Mouse (Mus musculus) forebrain, embryonic 14.5 days (tissue): Measurements from ENCODE around the gene Olfr1394. TPM values are rescaled to one million over a fixed set of nuclear protein-coding genes. Genes with fewer than 3 reads are reported as not detected.
"Not testable (repeated sequence)": the region's sequence is repeated elsewhere in the genome, so short reads cannot be mapped to it uniquely, and the experiment has no call there.

Source experiments
- ATAC-seq: fragments of 200-750 bp; cut with Nextera tagmentation; 2 replicates; pipeline ENCODE4 v1.8.0; 2017; ENCODE audit warnings: mild to moderate bottlenecking, moderate library complexity
- DNase-seq: peaks from one replicate; pipeline ENCODE4 v3.0.0-alpha.2; 2015; ENCODE audit warnings: low spot score
- H3K27ac ChIP-seq: fragments of 300-500 bp; sonication (generic); 2 replicates; pipeline ENCODE4 v1.5.1; 2014; ENCODE audit warnings: low read depth, mild to moderate bottlenecking, control low read depth, low read length, moderate library complexity
- H3K27me3 ChIP-seq: fragments of 300-500 bp; sonication (generic); replicated peaks from 2 replicates; pipeline ENCODE4 v1.6.1; 2014; ENCODE audit warnings: low read length, control low read depth, mixed read lengths; ENCODE audit not compliant: control insufficient read depth, insufficient read depth
- H3K36me3 ChIP-seq: fragments of 300-500 bp; sonication (generic); 2 replicates; pipeline ENCODE4 v1.6.1; 2014; ENCODE audit warnings: low read length, control low read depth; ENCODE audit not compliant: control insufficient read depth, insufficient read depth
- H3K4me1 ChIP-seq: fragments of 300-500 bp; sonication (generic); 2 replicates; pipeline ENCODE4 v1.6.1; 2014; ENCODE audit warnings: antibody characterized with exemption, low read length, control low read depth; ENCODE audit not compliant: control insufficient read depth, insufficient read depth
- H3K4me2 ChIP-seq: fragments of 300-500 bp; sonication (generic); 2 replicates; pipeline ENCODE4 v1.6.1; 2014; ENCODE audit warnings: mild to moderate bottlenecking, control low read depth, low read length
- H3K4me3 ChIP-seq: fragments of 300-500 bp; sonication (generic); 2 replicates; pipeline ENCODE4 v1.5.1; 2014; ENCODE audit warnings: low read depth, low read length, control low read depth
- H3K9ac ChIP-seq: fragments of 300-500 bp; sonication (generic); 2 replicates; pipeline ENCODE4 v1.6.1; 2014; ENCODE audit warnings: mild to moderate bottlenecking, low read length, control low read depth, moderate library complexity
- H3K9me3 ChIP-seq: fragments of 300-500 bp; sonication (generic); replicated peaks from 2 replicates; pipeline ENCODE4 v1.6.1; 2016; ENCODE audit warnings: low read length, control low read depth, mixed read lengths; ENCODE audit not compliant: control insufficient read depth
- WGBS: fragments of 180-500 bp; shearing (Covaris S2); extraction: QIAGEN DNeasy Blood & Tissue Kit; methylation state at CpG from one replicate; pipeline ENCODE4 v1.1.7; 2014; 5-methylcytosine and 5-hydroxymethylcytosine counted together
- polyA plus RNA-seq: library from polyadenylated mRNA; unstranded; fragments of >200 nt; fragmentation: Nextera tagmentation; extraction: Ambion mirVana; gene quantifications from 2 replicates; pipeline ENCODE4 v1.2.1, GENCODE M21; 2014

The Olfr1394 gene
- polyA plus RNA-seq, 1 experiment from 2014 or later, result not detected

GRCm38 (mm10) chr11:49124169-49124568 is 30.0 kb upstream of the Olfr1394 start:
- H3K27ac ChIP-seq, result no peak overlapping the region
- H3K4me3 ChIP-seq, result no peak overlapping the region
- no peaks in the 10 kb centered on the region for H3K27me3 ChIP-seq
- H3K9me3 ChIP-seq, result no peaks in the 10 kb centered on the region
- no peak overlapping the region for H3K9ac ChIP-seq
- ATAC-seq (no peak), DNase-seq (no peak)
- WGBS, result 96% methylated on average over 2 of the region's 2 CpGs
- no peaks in the 10 kb centered on the region for H3K36me3 ChIP-seq
- no peaks in the 10 kb centered on the region for H3K4me1 ChIP-seq
- H3K4me2 ChIP-seq, result no peak overlapping the region

- no peak within 1 kb of the TSS for H3K27ac ChIP-seq
- H3K4me2 ChIP-seq, result no peak within 1 kb of the TSS
- no peak within 1 kb of the TSS for H3K4me3 ChIP-seq
- H3K9ac ChIP-seq, result no peak within 1 kb of the TSS
- no peak for ATAC-seq
- no peak for DNase-seq
- no peaks in the 10 kb centered on the region for H3K36me3 ChIP-seq
- H3K4me1 ChIP-seq, result no peaks in the 10 kb centered on the region
- H3K27me3 ChIP-seq, result no peaks in the 10 kb centered on the region
- no peaks in the 10 kb centered on the region for H3K9me3 ChIP-seq
- WGBS, result 96% methylated on average over 6 of the region's 6 CpGs
Observed at GRCm38 (mm10) chr11:49141974-49142373, 12.2 kb upstream of the Olfr1394 start, which contains the start of gene Olfr1395. Gene Olfr1395, plus strand, starts transcription at chr11:49142274.

GRCm38 (mm10) chr11:49156821-49157814 is 2.9 kb downstream of the Olfr1394 start:
- no peak overlapping the region for H3K27ac ChIP-seq
- no peak for ATAC-seq
- no peak for DNase-seq
- no peaks in the 10 kb centered on the region for H3K36me3 ChIP-seq
- no peaks in the 10 kb centered on the region for H3K27me3 ChIP-seq
- H3K4me3 ChIP-seq, result no peak overlapping the region
- H3K9ac ChIP-seq, result no peak overlapping the region
- H3K4me2 ChIP-seq, result no peak overlapping the region
- WGBS, result 93% methylated on average over 2 of the region's 2 CpGs
- no peaks in the 10 kb centered on the region for H3K9me3 ChIP-seq
- no peaks in the 10 kb centered on the region for H3K4me1 ChIP-seq

GRCm38 (mm10) chr11:49168839-49169611 is 14.8 kb downstream of the Olfr1394 start:
- ATAC-seq (peak; percentile 66), DNase-seq (peak; percentile 30)
- Histone ChIP-seq H3K27ac (no peak overlapping the region), H3K9me3 (0 out of 2 replicates have a peak, but pooled peaks cover 3% of the 10 kb centered on the region), H3K4me1 (no peaks in the 10 kb centered on the region), H3K4me2 (peak overlapping the region; percentile 64), H3K36me3 (no peaks in the 10 kb centered on the region), H3K4me3 (peak overlapping the region; percentile 31), H3K27me3 (peaks cover 8% of the 10 kb centered on the region; the same call in 1 of the 2 replicates), H3K9ac (peak overlapping the region; percentile 53)
- 7% methylated on average over 50 of the region's 50 CpGs for WGBS

- no peak overlapping the region for H3K4me2 ChIP-seq
- 96% methylated on average over 4 of the region's 4 CpGs for WGBS
- no peak overlapping the region for H3K9ac ChIP-seq
- H3K4me3 ChIP-seq, result no peak overlapping the region
- H3K4me1 ChIP-seq, result no peaks in the 10 kb centered on the region
- no peak overlapping the region for H3K27ac ChIP-seq
- H3K36me3 ChIP-seq, result no peaks in the 10 kb centered on the region
- DNase-seq (no peak), ATAC-seq (no peak)
- H3K9me3 ChIP-seq, result 0 out of 2 replicates have a peak, but pooled peaks cover 3% of the 10 kb centered on the region
- H3K27me3 ChIP-seq, result peaks cover 8% of the 10 kb centered on the region; the same call in 1 of the 2 replicates
Observed at GRCm38 (mm10) chr11:49170576-49170975, 16.4 kb downstream of the Olfr1394 start.

GRCm38 (mm10) chr11:49175345-49175744 is 21.2 kb downstream of the Olfr1394 start:
- no peak overlapping the region for H3K4me3 ChIP-seq
- no peaks in the 10 kb centered on the region for H3K27me3 ChIP-seq
- ATAC-seq (no peak), DNase-seq (no peak)
- H3K4me1 ChIP-seq, result no peaks in the 10 kb centered on the region
- no peak overlapping the region for H3K4me2 ChIP-seq
- no peak overlapping the region for H3K9ac ChIP-seq
- WGBS, result 90% methylated on average over 8 of the region's 8 CpGs
- H3K9me3 ChIP-seq, result no peaks in the 10 kb centered on the region
- no peaks in the 10 kb centered on the region for H3K36me3 ChIP-seq
- no peak overlapping the region for H3K27ac ChIP-seq

GRCm38 (mm10) chr11:49176047-49176779 is 22.0 kb downstream of the Olfr1394 start:
- not testable (repeated sequence) for H3K4me2 ChIP-seq, H3K36me3 ChIP-seq, H3K4me3 ChIP-seq, DNase-seq, H3K27me3 ChIP-seq, ATAC-seq, H3K9me3 ChIP-seq, H3K9ac ChIP-seq, H3K27ac ChIP-seq, H3K4me1 ChIP-seq
- WGBS, result 85% methylated on average over 4 of the region's 4 CpGs

GRCm38 (mm10) chr11:49183172-49183571 is 29.0 kb downstream of the Olfr1394 start:
- no peak overlapping the region for H3K9ac ChIP-seq
- H3K36me3 ChIP-seq, result no peaks in the 10 kb centered on the region
- ATAC-seq, result no peak
- no peak overlapping the region for H3K27ac ChIP-seq
- H3K4me1 ChIP-seq, result no peaks in the 10 kb centered on the region
- DNase-seq, result no peak
- 67% methylated on average over 1 of the region's 1 CpGs for WGBS
- H3K9me3 ChIP-seq, result no peaks in the 10 kb centered on the region
- no peaks in the 10 kb centered on the region for H3K27me3 ChIP-seq
- no peak overlapping the region for H3K4me2 ChIP-seq
- no peak overlapping the region for H3K4me3 ChIP-seq
